Mouse (Mus musculus) midbrain, postnatal 0 days (tissue): Measurements from ENCODE around the gene Gm11146. TPM values are rescaled to one million over a fixed set of nuclear protein-coding genes. Genes with fewer than 3 reads are reported as not detected.
A peak's percentile ranks its signal among the peaks of the same experiment; 100 is the strongest.

Experiments
- ATAC-seq: fragments of 200-750 bp; cut with Nextera tagmentation; 2 replicates; pipeline ENCODE4 v1.8.0; 2017; ENCODE audit warnings: moderate number of reproducible peaks, mild to moderate bottlenecking, moderate TSS enrichment, moderate library complexity; ENCODE audit not compliant: low FRiP score
- DNase-seq: peaks from one replicate; pipeline ENCODE4 v3.0.0-alpha.2; 2015; ENCODE audit warnings: low spot score
- H3K27ac ChIP-seq: fragments of 300-500 bp; sonication (generic); 2 replicates; pipeline ENCODE4 v1.5.1; 2014; ENCODE audit warnings: low read depth, mild to moderate bottlenecking, low read length, mixed read lengths
- H3K27me3 ChIP-seq: fragments of 300-500 bp; sonication (generic); 2 replicates; pipeline ENCODE4 v1.6.1; 2014; ENCODE audit warnings: low read length, control low read depth, mixed read lengths; ENCODE audit not compliant: insufficient read depth
- H3K36me3 ChIP-seq: fragments of 300-500 bp; sonication (generic); 2 replicates; pipeline ENCODE4 v1.6.1; 2014; ENCODE audit warnings: low read length, control low read depth, mixed read lengths; ENCODE audit not compliant: insufficient read depth
- H3K4me1 ChIP-seq: fragments of 300-500 bp; sonication (generic); 2 replicates; pipeline ENCODE4 v1.6.1; 2014; ENCODE audit warnings: mild to moderate bottlenecking, control low read depth, antibody characterized with exemption, low read length, mixed read lengths; ENCODE audit not compliant: insufficient read depth
- H3K4me2 ChIP-seq: fragments of 300-500 bp; sonication (generic); 2 replicates; pipeline ENCODE4 v1.6.1; 2014; ENCODE audit warnings: low read depth, mild to moderate bottlenecking, low read length, mixed read lengths; ENCODE audit not compliant: poor library complexity, severe bottlenecking
- H3K4me3 ChIP-seq: fragments of 300-500 bp; sonication (generic); 2 replicates; pipeline ENCODE4 v1.5.1; 2014; ENCODE audit warnings: low read depth, mild to moderate bottlenecking, low read length, moderate library complexity
- H3K9ac ChIP-seq: fragments of 300-500 bp; sonication (generic); replicated peaks from 2 replicates; pipeline ENCODE4 v1.6.1; 2014; ENCODE audit warnings: mild to moderate bottlenecking, low read length, moderate library complexity, mixed read lengths; ENCODE audit not compliant: poor library complexity, severe bottlenecking
- H3K9me3 ChIP-seq: fragments of 300-500 bp; sonication (generic); 2 replicates; pipeline ENCODE4 v1.6.1; 2016; ENCODE audit warnings: low read length, control low read depth
- CTCF ChIP-seq: IDR thresholded peaks from 2 replicates; pipeline ENCODE4 v1.5.1; 2016; ENCODE audit warnings: antibody characterized with exemption, mild to moderate bottlenecking
- WGBS: fragments of 180-500 bp; shearing (Covaris S2); extraction: QIAGEN DNeasy Blood & Tissue Kit; methylation state at CpG from one replicate; pipeline ENCODE4 v1.1.7; 2014; 5-methylcytosine and 5-hydroxymethylcytosine counted together
- polyA plus RNA-seq: library from polyadenylated mRNA; unstranded; fragments of >200 nt; fragmentation: Nextera tagmentation; extraction: Ambion mirVana; gene quantifications from 2 replicates; pipeline ENCODE4 v1.2.1, GENCODE M21; 2015
- total RNA-seq: library from RNA; depleted of rRNA; stranded (reverse); fragments of >200 nt; gene quantifications from 2 replicates; pipeline ENCODE4 v1.2.3, GENCODE M21; 2014

Gm11146 gene
- total and polyA plus RNA-seq, 2 experiments from 2014 or later, result not detected

GRCm38 (mm10) chr16:77643871-77644720 is 42.2 kb upstream of the Gm11146 start:
- H3K36me3 ChIP-seq, result no peaks in the 10 kb centered on the region
- TF ChIP-seq CTCF, result no peak
- ATAC-seq (peak; percentile 94), DNase-seq (peak; percentile 93)
- H3K27me3 ChIP-seq, result no peaks in the 10 kb centered on the region
- H3K4me1 ChIP-seq, result peaks cover 4% of the 10 kb centered on the region; the same call in 1 of the 2 replicates
- peak overlapping the region; percentile 94 for H3K27ac ChIP-seq
- no peaks in the 10 kb centered on the region for H3K9me3 ChIP-seq
- peak overlapping the region; percentile 69 for H3K9ac ChIP-seq
- peak overlapping the region; percentile 42 for H3K4me3 ChIP-seq
- WGBS, result under 1% methylated on average over 31 of the region's 31 CpGs
- peak overlapping the region; percentile 67 for H3K4me2 ChIP-seq

GRCm38 (mm10) chr16:77643036-77643870 is 41.4 kb upstream of the Gm11146 start:
- no peaks in the 10 kb centered on the region for H3K36me3 ChIP-seq
- TF ChIP-seq CTCF, result no peak
- H3K9me3 ChIP-seq, result no peaks in the 10 kb centered on the region
- peak overlapping the region; percentile 42 for H3K4me3 ChIP-seq
- H3K9ac ChIP-seq, result peak overlapping the region; percentile 69
- DNase-seq, result no peak
- H3K4me1 ChIP-seq, result peaks cover 4% of the 10 kb centered on the region; the same call in 1 of the 2 replicates
- H3K27ac ChIP-seq, result peak overlapping the region; percentile 94
- peak overlapping the region; percentile 67 for H3K4me2 ChIP-seq
- no peak; the same call in 1 of the 2 replicates for ATAC-seq
- H3K27me3 ChIP-seq, result no peaks in the 10 kb centered on the region
- 43% methylated on average over 14 of the region's 14 CpGs for WGBS

- Histone ChIP-seq H3K4me3 (no peak overlapping the region), H3K9ac (peak overlapping the region; percentile 24; the same call in 1 of the 2 replicates), H3K27ac (0 out of 2 replicates have a peak overlapping the region, but pooled peaks have one; percentile 47), H3K27me3 (no peaks in the 10 kb centered on the region), H3K4me1 (no peaks in the 10 kb centered on the region), H3K9me3 (no peaks in the 10 kb centered on the region), H3K4me2 (no peak overlapping the region), H3K36me3 (no peaks in the 10 kb centered on the region)
- no peak for ATAC-seq
- DNase-seq, result no peak
- 21% methylated on average over 6 of the region's 6 CpGs for WGBS
- TF ChIP-seq CTCF, result no peak
Measured at GRCm38 (mm10) chr16:77636497-77636896, 34.6 kb upstream of the Gm11146 start.

GRCm38 (mm10) chr16:77632315-77632881 is 30.5 kb upstream of the Gm11146 start:
- ATAC-seq (no peak), DNase-seq (no peak)
- Histone ChIP-seq H3K4me2 (no peak overlapping the region), H3K27me3 (no peaks in the 10 kb centered on the region), H3K27ac (no peak overlapping the region), H3K36me3 (no peaks in the 10 kb centered on the region), H3K4me3 (no peak overlapping the region), H3K9ac (no peak overlapping the region), H3K9me3 (no peaks in the 10 kb centered on the region), H3K4me1 (no peaks in the 10 kb centered on the region)
- TF ChIP-seq CTCF, result no peak
- 87% methylated on average over 6 of the region's 6 CpGs for WGBS

- no peak for TF ChIP-seq CTCF
- WGBS, result 43% methylated on average over 5 of the region's 5 CpGs
- Histone ChIP-seq H3K9ac (no peak overlapping the region), H3K4me3 (no peak overlapping the region), H3K4me2 (no peak overlapping the region), H3K9me3 (no peaks in the 10 kb centered on the region), H3K27ac (no peak overlapping the region), H3K4me1 (no peaks in the 10 kb centered on the region), H3K27me3 (no peaks in the 10 kb centered on the region), H3K36me3 (no peaks in the 10 kb centered on the region)
- ATAC-seq (no peak), DNase-seq (no peak)
Measured at GRCm38 (mm10) chr16:77622681-77623080, 20.8 kb upstream of the Gm11146 start.
